In genomic region chr12:88432277-88432676, GRCm38 (mm10) we compare ENCODE assay signal across 23 mouse cellular contexts.
DNase-seq lines count a peak whose midpoint lies in the region; ATAC-seq and TF ChIP-seq lines count a peak whose summit lies in the region.
"Had no signal": no experiment of that assay in that cellular context is flagged by ENCODE, and none has a peak within 500 bp of the region (broad histone marks: within the 10 kb centered on the region; RNA-seq: fewer than 3 reads in every experiment).

No protein-coding gene starts in this region.

- H3K27ac ChIP-seq in left cerebral cortex, adult 2 months: peak overlapping the region; percentile 42; the same call in 1 of the 2 replicates
- peak overlapping the region; percentile 49 for H3K27ac ChIP-seq in MEL (ENCODE audit: control insufficient read depth, low read depth, low read length)
- H3K27ac ChIP-seq in limb, embryonic 10.5 days: no peak overlapping the region
- H3K27ac ChIP-seq: embryonic facial prominence, embryonic 10.5 days; embryonic facial prominence, embryonic 12.5 days; forebrain, embryonic 13.5 days; forebrain, embryonic 15.5 days had no signal

- no peak for TF ChIP-seq CTCF in left cerebral cortex, adult 2 months (IDR thresholded peaks at IDR 0.05)
- TF ChIP-seq CTCF in G1E (IDR thresholded peaks at IDR 0.05; ENCODE audit: low read depth, low read length) (no peak), MEL (IDR thresholded peaks at IDR 0.05 in 2 of 3, conservative IDR thresholded peaks at IDR 0.05 in 1 of 3; ENCODE audit: control insufficient read depth in 1 of 3, insufficient read depth in 1 of 3, low read depth in 2 of 3, low read length in 3 of 3, poor library complexity in 1 of 3, severe bottlenecking in 1 of 3) (no peak)

- intact Hi-C loops in left cerebral cortex, adult 2 months (cut with DNase I): loop anchor here (5.0 to 10.0 kb wide), 2 partner anchors 275 to 303 kb away; no protein-coding TSS in a partner anchor

- no peaks in the 10 kb centered on the region for H3K27me3 ChIP-seq in G1E (ENCODE audit: insufficient read depth, low read length)
- no peaks in the 10 kb centered on the region for H3K27me3 ChIP-seq in MEL (ENCODE audit: control insufficient read depth in 1 of 2, insufficient read depth in 2 of 2, low read length in 2 of 2)
- H3K27me3 ChIP-seq in limb, embryonic 10.5 days (ENCODE audit: low read depth, poor library complexity, severe bottlenecking): no peaks in the 10 kb centered on the region
- H3K27me3 ChIP-seq: embryonic facial prominence, embryonic 12.5 days; forebrain, embryonic 13.5 days; forebrain, embryonic 15.5 days; Patski had no signal

- peak; percentile 37 for ATAC-seq in G1E (ENCODE audit: extremely low read depth, insufficient number of reproducible peaks, low FRiP score, poor library complexity, severe bottlenecking)
- ATAC-seq: activated CD4-positive, CD25-positive, alpha-beta regulatory T cell, adult 4 months; forebrain, embryonic 13.5 days; forebrain, embryonic 15.5 days; forebrain, postnatal 0 days; Patski had no signal

- WGBS in limb, embryonic 10.5 days: 93% methylated on average over 4 of the region's 4 CpGs

- H3K9me3 ChIP-seq in G1E (replicated peaks) (no peaks in the 10 kb centered on the region), MEL (replicated peaks; ENCODE audit: insufficient read depth, low read length) (no peaks in the 10 kb centered on the region)
- no peaks in the 10 kb centered on the region for H3K9me3 ChIP-seq in limb, embryonic 10.5 days (replicated peaks)
- H3K9me3 ChIP-seq: embryonic facial prominence, embryonic 10.5 days; embryonic facial prominence, embryonic 12.5 days; forebrain, embryonic 13.5 days; forebrain, embryonic 15.5 days had no signal

- H3K36me3 ChIP-seq in G1E (replicated peaks) (peaks cover 68% of the 10 kb centered on the region), MEL (ENCODE audit: control insufficient read depth in 1 of 2, insufficient read depth in 2 of 2, low read length in 2 of 2) (peaks cover 0 to 28% of the 10 kb centered on the region in 2 experiments; a peak in 2 of 4 replicates)
- peaks cover 3% of the 10 kb centered on the region; the same call in 1 of the 2 replicates for H3K36me3 ChIP-seq in limb, embryonic 10.5 days
- H3K36me3 ChIP-seq: embryonic facial prominence, embryonic 12.5 days; forebrain, embryonic 15.5 days had no signal

- TF ChIP-seq POLR2A in MEL (IDR thresholded peaks at IDR 0.05; ENCODE audit: control insufficient read depth in 1 of 2, insufficient read depth in 1 of 2, low read depth in 1 of 2, low read length in 2 of 2, poor library complexity in 1 of 2): no peak

- no peak for DNase-seq in left cerebral cortex, adult 2 months (ENCODE audit: extremely low spot score in 1 of 2, low spot score in 2 of 2)
- DNase-seq in left cerebral cortex, adult 8-10 months (ENCODE audit: low spot score in 2 of 2): no peak
- DNase-seq in G1E (ENCODE audit: low spot score): peak; percentile 20
- DNase-seq in MEL (ENCODE audit: low read depth, low spot score): peak; percentile 77
- DNase-seq in brain, adult 2 months (ENCODE audit: low read depth, low spot score): peak; percentile 54
- no peak for DNase-seq in cerebellum, postnatal 14 days
- DNase-seq in limb, embryonic 10.5 days (ENCODE audit: low spot score): no peak
- DNase-seq in natural killer cell, adult 2 months (ENCODE audit: low spot score in 2 of 2): no peak
- DNase-seq: adrenal gland, adult 8-10 months; adrenal gland, postnatal 14 days; adrenal gland, postnatal 36 days; cerebellum, adult 11 months; cerebellum, adult 18-20 months; cerebellum, adult 8-10 months; cerebellum, postnatal 10 days; cerebellum, postnatal 36 days; forebrain, postnatal 0 days had no signal

- H3K4me1 ChIP-seq in G1E (ENCODE audit: insufficient read depth, low read depth, low read length) (peaks cover 36% of the 10 kb centered on the region), MEL (ENCODE audit: control insufficient read depth in 1 of 2, insufficient read depth in 2 of 2, low read length in 2 of 2) (peaks cover 12 to 34% of the 10 kb centered on the region in 2 experiments)
- peaks cover 8% of the 10 kb centered on the region; the same call in 1 of the 2 replicates for H3K4me1 ChIP-seq in limb, embryonic 10.5 days

- H3K9ac ChIP-seq in MEL (ENCODE audit: control insufficient read depth, low read depth, low read length, poor library complexity, severe bottlenecking): no peak overlapping the region
- H3K9ac ChIP-seq: embryonic facial prominence, embryonic 12.5 days; forebrain, embryonic 13.5 days; forebrain, embryonic 15.5 days; forebrain, postnatal 0 days had no signal

- no peak for TF ChIP-seq RAD21 in MEL (IDR thresholded peaks at IDR 0.05; ENCODE audit: low read depth, low read length)

- no peaks in the 10 kb centered on the region for H3K79me2 ChIP-seq in MEL (ENCODE audit: control insufficient read depth, insufficient read depth, low read length, poor library complexity)

- no peak overlapping the region for H3K4me3 ChIP-seq in left cerebral cortex, adult 2 months
- H3K4me3 ChIP-seq in G1E (ENCODE audit: low read depth, low read length) (no peak overlapping the region), MEL (ENCODE audit: control insufficient read depth in 1 of 2, insufficient read depth in 1 of 2, low read depth in 2 of 2, low read length in 2 of 2) (no peak overlapping the region)
- H3K4me3 ChIP-seq in limb, embryonic 10.5 days: no peak overlapping the region
- H3K4me3 ChIP-seq: embryonic facial prominence, embryonic 10.5 days; embryonic facial prominence, embryonic 12.5 days; forebrain, embryonic 13.5 days; forebrain, embryonic 15.5 days had no signal

- TF ChIP-seq EP300 in MEL (IDR thresholded peaks at IDR 0.05; ENCODE audit: low read depth in 1 of 2, low read length in 2 of 2): peak in 1 of 2 experiments; percentile 68; a peak in 2 of 4 replicates

TF ChIP-seq in MEL, 35 proteins besides CTCF, POLR2A, EP300 and RAD21:
- TF ChIP-seq E2F4 (IDR thresholded peaks at IDR 0.05; ENCODE audit: borderline replicate concordance, low read depth, low read length) (no peak), ELF1 (IDR thresholded peaks at IDR 0.05; ENCODE audit: low read depth, low read length) (no peak), BHLHE40 (IDR thresholded peaks at IDR 0.05; ENCODE audit: borderline replicate concordance, low read depth, low read length) (no peak), GATA1 (IDR thresholded peaks at IDR 0.05; ENCODE audit: low read depth, low read length) (peak; percentile 84), SMC3 (IDR thresholded peaks at IDR 0.05; ENCODE audit: low read depth, low read length) (no peak), MAX (IDR thresholded peaks at IDR 0.05; ENCODE audit: low read length) (no peak), GABPA (IDR thresholded peaks at IDR 0.05; ENCODE audit: low read depth, low read length) (no peak), SIN3A (IDR thresholded peaks at IDR 0.05; ENCODE audit: low read length) (no peak), TBP (IDR thresholded peaks at IDR 0.05; ENCODE audit: low read depth, low read length) (no peak), UBTF (IDR thresholded peaks at IDR 0.05; ENCODE audit: borderline replicate concordance, insufficient read depth, low read depth, low read length) (no peak), ZMIZ1 (IDR thresholded peaks at IDR 0.05; ENCODE audit: low read depth, low read length) (no peak), KAT2A (conservative IDR thresholded peaks at IDR 0.05; ENCODE audit: low read depth, low read length) (no peak), MAFK (IDR thresholded peaks at IDR 0.05; ENCODE audit: borderline replicate concordance, low read depth, low read length) (no peak), MYB (IDR thresholded peaks at IDR 0.05; ENCODE audit: low read depth, low read length) (no peak), CHD2 (IDR thresholded peaks at IDR 0.05; ENCODE audit: low read length) (no peak), CHD1 (IDR thresholded peaks at IDR 0.05; ENCODE audit: low read depth, low read length) (no peak), ZC3H11A (IDR thresholded peaks at IDR 0.05; ENCODE audit: low read depth, low read length) (no peak), RCOR1 (IDR thresholded peaks at IDR 0.05; ENCODE audit: low read depth, low read length) (peak; percentile 85), HCFC1 (IDR thresholded peaks at IDR 0.05; ENCODE audit: low read depth, low read length) (no peak), ZNF384 (IDR thresholded peaks at IDR 0.05; ENCODE audit: low read depth, low read length) (no peak), TCF12 (IDR thresholded peaks at IDR 0.05; ENCODE audit: low read depth, low read length) (peak; percentile 59), ETS1 (IDR thresholded peaks at IDR 0.05; ENCODE audit: low read depth, low read length) (peak; percentile 72; the same call in 1 of the 2 replicates), NRF1 (IDR thresholded peaks at IDR 0.05; ENCODE audit: insufficient read depth, low read depth, low read length, poor library complexity, severe bottlenecking) (no peak), ZKSCAN1 (IDR thresholded peaks at IDR 0.05; ENCODE audit: low read depth, low read length) (no peak), JUND (IDR thresholded peaks at IDR 0.05; ENCODE audit: low read depth, low read length) (no peak), POLR2AphosphoS5 (IDR thresholded peaks at IDR 0.05; ENCODE audit: borderline replicate concordance, low read depth, low read length) (no peak), USF2 (IDR thresholded peaks at IDR 0.05; ENCODE audit: borderline replicate concordance in 1 of 2, insufficient read depth in 1 of 2, low read depth in 1 of 2, low read length in 2 of 2) (no peak), MXI1 (IDR thresholded peaks at IDR 0.05; ENCODE audit: low read depth, low read length) (no peak), TAL1 (IDR thresholded peaks at IDR 0.05; ENCODE audit: low read length) (peak; percentile 35), MEF2A (IDR thresholded peaks at IDR 0.05; ENCODE audit: extremely low read depth, insufficient replicate concordance, low read depth, low read length, poor library complexity, severe bottlenecking) (no peak)

Comparison
In these comparisons a context has a peak if more than half of its experiments do, and no peak if none do; other contexts are left out.
1. DNase-seq: peak in G1E (single experiment), MEL (single experiment) and brain, adult 2 months (single experiment); none in left cerebral cortex, adult 2 months (0 of 2), left cerebral cortex, adult 8-10 months (0 of 2), cerebellum, postnatal 14 days (0 of 2), limb, embryonic 10.5 days (single experiment) and natural killer cell, adult 2 months (0 of 2).